Mouse (Mus musculus): ENCODE results near the gene Arhgef28.

Gene Arhgef28

GRCm38 (mm10) chr13:98011931-98012341 is 194.3 kb downstream of the Arhgef28 start:
- DNase-seq: peak; percentile 87

DNA sequence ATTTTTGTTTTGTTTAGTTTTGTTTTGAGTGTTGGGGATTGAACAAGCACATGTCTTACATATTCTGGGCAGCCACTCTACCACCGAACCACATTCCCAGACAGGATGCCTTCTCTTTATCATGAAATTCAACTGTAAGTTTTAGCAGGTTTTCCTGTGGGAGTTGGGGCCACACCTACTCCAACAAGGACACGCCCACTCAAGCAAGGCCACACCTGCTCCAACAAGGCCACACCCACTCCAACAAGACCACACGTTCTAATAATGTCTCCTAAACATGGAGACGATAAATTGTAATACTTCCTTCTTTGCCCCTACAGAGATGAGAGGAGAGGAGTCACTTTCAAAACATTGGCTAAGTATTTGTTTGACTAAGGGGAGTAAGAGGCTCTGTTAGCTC is 197.2 kb downstream of the Arhgef28 start:
- peak; percentile 92 for DNase-seq

GRCm38 (mm10) chr13:98008588-98008987 is 197.7 kb downstream of the Arhgef28 start:
- peak; percentile 98 for DNase-seq

- DNase-seq: peak; percentile 82
These were observed 200.5 kb downstream of the Arhgef28 start for GRCm38 (mm10) chr13:98005611-98006218.

- peak; percentile 54 for DNase-seq
These were observed 201.4 kb downstream of the Arhgef28 start for GRCm38 (mm10) chr13:98004647-98005414.

- DNase-seq: peak; percentile 81
These were observed 202.5 kb downstream of the Arhgef28 start for GRCm38 (mm10) chr13:98003690-98004089.

- peak; percentile 71 for DNase-seq
These were observed 203.6 kb downstream of the Arhgef28 start for GRCm38 (mm10) chr13:98002598-98002997.

DNA sequence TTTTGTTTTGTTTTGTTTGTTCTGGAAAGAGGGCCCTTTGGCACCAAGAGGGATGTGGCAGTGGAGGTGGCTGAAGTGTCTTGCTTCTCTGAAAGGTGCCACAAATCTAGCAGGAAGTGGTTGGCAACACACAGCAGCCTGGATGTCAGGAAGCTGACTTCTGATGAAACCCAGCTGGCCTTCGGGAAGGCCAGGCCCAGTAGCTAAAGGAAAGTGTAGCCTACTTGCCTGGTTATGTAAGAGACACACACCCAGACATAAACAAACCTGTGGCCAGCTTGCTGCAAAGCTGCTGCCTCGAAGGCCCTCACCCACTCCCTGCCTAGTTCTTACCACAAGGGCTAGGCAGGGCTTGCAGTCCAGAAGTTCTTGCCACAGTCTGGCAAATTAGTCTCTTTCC is 204.1 kb downstream of the Arhgef28 start:
- peak; percentile 97 for DNase-seq

DNA sequence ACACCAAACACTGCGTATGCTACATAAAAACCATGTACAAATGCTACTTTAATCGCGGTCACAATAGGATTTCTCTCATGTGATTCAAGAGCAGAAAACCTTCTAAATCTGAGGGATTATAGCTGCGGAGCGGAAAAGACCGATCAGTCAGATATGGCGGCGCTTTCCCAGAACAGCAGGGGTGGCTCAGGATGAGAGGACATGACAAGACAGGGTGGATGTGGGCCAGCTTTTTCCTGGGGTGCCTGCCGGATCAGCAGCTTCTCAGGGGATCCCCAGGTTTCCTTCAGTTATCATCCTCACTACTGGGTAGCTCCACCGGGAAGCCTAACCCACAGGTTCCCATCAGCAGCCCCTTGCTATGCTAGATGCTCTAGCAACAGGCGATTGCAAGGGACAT is 204.5 kb downstream of the Arhgef28 start:
- no peak for DNase-seq

DNA sequence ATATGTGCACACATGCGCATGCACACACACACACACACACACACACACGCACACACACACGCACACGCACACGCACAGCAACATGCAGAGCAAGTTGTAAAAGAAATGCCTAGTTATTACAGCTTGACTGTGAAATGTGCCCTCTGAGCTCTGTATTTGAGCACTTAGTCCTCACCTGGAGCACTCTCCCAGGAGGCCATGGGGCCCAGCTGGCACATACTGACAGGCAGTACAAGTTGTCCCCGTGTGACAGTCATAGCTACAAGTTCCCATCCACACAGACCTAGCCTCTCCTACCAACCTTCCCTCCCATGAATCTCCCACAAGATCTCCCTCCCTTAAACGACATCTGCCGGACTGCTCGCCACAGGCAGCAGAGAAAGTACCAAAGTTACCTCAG is 205.4 kb downstream of the Arhgef28 start:
- DNase-seq: peak; percentile 30

- DNase-seq: peak; percentile 66
These were observed 207.1 kb downstream of the Arhgef28 start for GRCm38 (mm10) chr13:97999130-97999529.

DNA sequence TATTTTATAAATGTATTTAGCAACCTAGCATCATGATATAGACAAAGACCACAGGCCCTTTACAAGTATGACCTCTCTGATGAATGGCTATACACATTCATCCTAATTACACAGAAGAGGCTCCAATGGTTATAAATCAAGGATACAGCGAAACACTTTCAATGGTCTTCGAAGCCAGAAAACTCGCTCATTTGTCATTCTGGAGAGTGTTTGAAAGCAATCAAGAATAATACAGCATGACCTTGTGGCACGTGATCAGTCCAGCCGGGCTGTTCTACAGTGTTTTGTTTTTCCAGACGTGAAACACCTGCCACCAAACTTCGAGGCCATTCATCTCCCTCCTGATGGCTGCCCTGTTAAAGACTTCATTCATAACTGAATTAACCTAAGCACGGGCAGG is 207.7 kb downstream of the Arhgef28 start:
- DNase-seq: peak; percentile 31

DNA sequence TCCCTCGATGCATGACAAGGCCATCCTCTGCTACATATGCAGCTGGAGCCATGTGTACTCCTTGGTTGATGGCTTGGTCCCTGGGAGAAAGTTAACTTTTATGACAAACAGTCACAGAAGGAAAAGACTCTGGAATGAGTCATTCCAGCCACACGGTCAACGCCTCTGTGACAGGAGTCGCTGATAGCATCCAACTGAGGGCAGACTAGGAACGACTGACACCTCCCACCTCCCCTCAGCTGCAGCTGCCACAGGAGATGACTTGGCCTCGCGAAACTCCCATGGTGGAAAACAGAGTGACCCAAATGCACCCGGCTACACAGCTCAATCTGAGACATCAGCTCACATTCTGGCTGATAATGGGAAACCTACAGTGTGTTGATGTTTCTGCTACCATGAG is 215.3 kb downstream of the Arhgef28 start:
- peak; percentile 85 for DNase-seq

DNA sequence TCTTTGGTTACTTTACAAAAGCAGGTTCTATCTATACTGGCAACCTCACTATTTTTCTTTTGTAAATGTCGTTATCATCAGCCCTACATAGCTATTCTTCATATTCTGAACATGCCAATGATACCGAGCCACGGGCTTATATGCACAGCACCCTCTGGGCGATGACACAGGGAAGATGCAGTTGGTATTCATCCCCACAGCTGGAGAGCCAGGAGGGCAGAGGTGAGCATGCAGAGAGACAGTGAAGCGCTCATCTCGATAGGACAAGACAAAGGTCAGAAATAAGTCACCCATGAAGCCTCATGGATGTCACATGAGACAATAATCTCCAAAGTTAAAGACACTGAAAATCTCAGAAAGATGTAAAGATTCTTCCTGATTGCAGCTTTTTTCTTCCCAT is 217.4 kb downstream of the Arhgef28 start:
- DNase-seq: peak; percentile 60

DNA sequence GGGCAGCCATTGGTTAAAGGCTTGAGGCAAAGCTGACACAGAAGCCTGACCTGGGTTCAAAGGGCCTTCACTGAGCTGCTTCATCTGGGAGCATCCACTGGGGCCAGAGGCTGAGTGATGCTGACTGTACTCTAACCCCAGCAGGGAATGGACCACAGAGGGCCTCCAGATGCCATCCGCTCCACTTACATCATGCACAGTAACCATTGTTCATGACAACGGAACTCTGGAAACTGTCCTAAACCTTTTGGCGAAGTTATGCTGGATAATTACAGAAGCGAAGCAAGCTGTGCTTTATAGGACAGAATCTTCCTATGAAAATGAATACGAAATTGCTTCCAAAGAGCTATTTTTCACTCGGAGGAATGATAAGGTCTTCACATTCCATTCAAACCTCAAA is 219.5 kb downstream of the Arhgef28 start:
- DNase-seq: peak; percentile 85

- no peak for DNase-seq
These were observed 229.1 kb downstream of the Arhgef28 start for GRCm38 (mm10) chr13:97977104-97977503.

DNA sequence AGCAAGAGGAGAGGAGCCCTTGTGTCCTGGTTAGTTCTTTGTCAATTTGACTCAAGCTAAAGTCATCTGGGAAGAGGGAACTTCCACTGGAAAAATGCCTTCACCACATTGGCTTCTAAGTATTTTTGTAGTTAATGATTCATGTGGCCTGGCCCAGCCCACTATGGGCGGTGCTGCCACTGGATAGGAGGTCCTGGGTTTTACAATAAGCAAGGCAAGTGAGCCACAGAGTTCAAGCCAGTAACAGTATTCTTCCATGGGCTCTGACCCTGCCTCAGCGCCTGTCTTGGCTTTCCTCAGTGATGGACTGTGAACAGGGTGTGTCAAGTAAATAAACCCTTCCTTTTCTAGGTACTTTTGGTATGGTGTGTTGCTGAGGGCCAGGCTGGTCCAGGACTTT is 229.6 kb downstream of the Arhgef28 start:
- DNase-seq: peak; percentile 89

DNA sequence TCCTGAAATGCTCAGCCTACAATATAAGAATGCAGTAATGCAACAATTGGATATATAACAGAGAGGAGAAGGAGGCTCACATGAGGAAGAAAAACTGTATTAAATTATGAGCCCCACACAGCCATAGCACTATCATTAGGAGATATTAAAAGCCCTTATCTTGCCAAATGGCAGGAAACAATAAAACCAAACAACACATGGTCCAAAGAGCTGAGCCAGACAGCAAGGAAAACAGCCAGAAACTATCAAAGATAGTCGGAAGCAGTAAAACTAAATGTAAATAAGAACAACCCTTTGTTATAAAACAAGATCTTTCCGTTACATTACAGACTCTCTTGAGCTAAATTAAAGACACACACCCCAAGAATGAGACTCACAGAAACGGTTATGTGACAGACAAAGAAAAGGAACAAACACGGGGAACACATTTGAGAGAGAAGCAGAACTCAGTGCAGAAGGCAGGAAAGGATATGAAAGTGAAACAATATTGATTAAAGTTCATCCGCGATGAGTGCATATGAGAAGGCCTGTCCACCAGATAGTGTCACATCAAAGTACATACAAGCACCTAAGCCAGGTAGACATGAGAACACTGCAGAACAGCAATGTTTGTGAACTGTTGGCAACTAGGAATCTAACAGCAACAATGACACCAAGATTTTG is 231.6 kb downstream of the Arhgef28 start:
- no peak for DNase-seq

DNA sequence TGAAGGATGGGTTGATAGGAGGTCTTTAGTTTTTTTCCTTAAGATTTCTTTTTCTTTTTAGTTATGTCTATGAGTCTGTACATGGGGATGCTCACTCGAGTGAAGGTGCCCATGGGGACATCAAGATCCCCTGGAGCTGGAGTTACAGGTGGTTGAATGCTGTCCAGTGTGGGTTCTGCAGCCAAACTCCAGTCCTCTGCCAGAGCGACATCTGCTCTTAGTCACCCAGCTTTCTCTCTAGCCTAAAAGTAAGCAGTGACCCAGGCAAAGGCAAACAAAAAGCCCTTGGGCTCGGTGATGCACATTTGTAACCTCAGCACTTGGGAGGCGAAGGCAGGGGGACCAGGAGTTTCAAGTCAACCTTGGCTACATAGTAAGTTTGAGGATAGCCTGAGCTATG is 232.3 kb downstream of the Arhgef28 start:
- peak; percentile 91 for DNase-seq

- DNase-seq: no peak
These were observed 240.2 kb downstream of the Arhgef28 start for GRCm38 (mm10) chr13:97966077-97966476.

- DNase-seq: no peak
These were observed 241.3 kb downstream of the Arhgef28 start for GRCm38 (mm10) chr13:97964892-97965424.

DNA sequence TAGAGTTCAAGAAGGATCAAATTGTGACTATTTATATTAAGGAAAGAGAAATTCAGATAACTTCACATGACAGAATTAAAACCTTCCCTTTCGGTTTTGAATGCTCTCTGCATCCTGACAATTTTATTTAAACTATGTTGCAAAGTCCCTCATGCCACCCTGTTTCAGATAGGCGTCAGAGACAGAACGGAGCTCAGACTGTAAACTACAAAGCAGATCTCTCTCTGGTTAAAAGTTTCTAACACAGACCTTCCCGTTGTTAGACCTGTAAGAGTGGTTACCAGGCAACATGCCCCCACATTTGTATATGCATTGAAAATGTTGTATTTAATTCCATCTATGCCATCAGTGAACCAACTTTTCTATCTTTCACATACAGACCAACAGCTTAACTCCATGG is 246.1 kb downstream of the Arhgef28 start:
- DNase-seq: no peak

DNA sequence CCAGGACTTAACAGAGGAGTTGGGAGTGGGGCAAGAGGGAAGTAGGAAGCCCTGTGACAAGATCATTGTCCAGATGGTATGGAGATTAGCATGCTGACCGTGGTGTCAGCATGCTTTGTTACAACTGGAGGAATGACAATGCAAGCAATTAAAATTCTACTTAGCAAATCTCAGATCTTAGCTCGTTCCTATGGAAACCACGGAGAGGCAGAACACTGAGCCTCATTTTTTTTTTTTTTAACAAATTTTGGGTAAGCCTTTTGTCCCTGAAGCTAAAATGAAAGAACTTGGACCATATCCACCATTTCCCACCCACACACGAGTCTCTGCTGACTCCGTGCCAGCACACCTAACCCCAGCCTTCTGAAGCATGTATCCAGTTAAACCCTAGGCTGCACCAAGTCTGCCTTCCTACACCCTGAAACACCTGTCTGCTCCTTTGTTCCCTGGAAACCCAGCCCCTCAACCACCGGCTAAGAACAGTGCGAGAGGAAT is 246.8 kb downstream of the Arhgef28 start:
- DNase-seq: no peak

GRCm38 (mm10) chr13:97955759-97956158 is 250.5 kb downstream of the Arhgef28 start:
- no peak for DNase-seq
